Mouse (Mus musculus) MEL (cell line): ENCODE data around the gene Sel1l. TPM values are rescaled to one million over a fixed set of nuclear protein-coding genes. Genes with fewer than 3 reads are reported as not detected.

Experiments
- DNase-seq: peaks from one replicate; pipeline ENCODE4 v3.0.0; 2011; ENCODE audit warnings: low read depth, low spot score
- H3K27ac ChIP-seq: 2 replicates; pipeline ENCODE4 v1.5.1; 2012; ENCODE audit warnings: low read depth, mild to moderate bottlenecking, control low read depth, low read length, moderate library complexity; ENCODE audit not compliant: control insufficient read depth
- H3K27me3 ChIP-seq, 2 experiments: fragments of 150-350 bp in 1 of 2; sonication (generic) in 1 of 2; 2 replicates each; pipeline ENCODE4 v1.6.1; 2012; ENCODE audit warnings: low read length in 2 of 2, mild to moderate bottlenecking in 2 of 2, improper control_type of control experiment in 1 of 2, moderate library complexity in 1 of 2; ENCODE audit not compliant: insufficient read depth in 2 of 2, control insufficient read depth in 1 of 2
- H3K36me3 ChIP-seq, 2 experiments: 2 replicates each; pipeline ENCODE4 v1.6.1; 2012 to 2014; ENCODE audit warnings: low read length in 2 of 2, improper control_type of control experiment in 1 of 2, inconsistent platforms in 1 of 2, mild to moderate bottlenecking in 1 of 2; ENCODE audit not compliant: insufficient read depth in 2 of 2, control insufficient read depth in 1 of 2
- H3K4me1 ChIP-seq, 2 experiments: fragments of 150-350 bp in 1 of 2; sonication (generic) in 1 of 2; 2 replicates each; pipeline ENCODE4 v1.6.1; 2012; ENCODE audit warnings: low read length in 2 of 2, improper control_type of control experiment in 1 of 2, mild to moderate bottlenecking in 1 of 2; ENCODE audit not compliant: insufficient read depth in 2 of 2, control insufficient read depth in 1 of 2
- H3K4me3 ChIP-seq, 2 experiments: fragments of 150-350 bp in 1 of 2; sonication (generic) in 1 of 2; 2 replicates each; pipeline ENCODE4 v1.5.1; 2012; ENCODE audit warnings: low read depth in 2 of 2, low read length in 2 of 2, mild to moderate bottlenecking in 2 of 2, moderate library complexity in 2 of 2, control low read depth in 1 of 2, improper control_type of control experiment in 1 of 2; ENCODE audit not compliant: control insufficient read depth in 1 of 2, insufficient read depth in 1 of 2
- H3K79me2 ChIP-seq: 2 replicates; pipeline ENCODE4 v1.6.1; 2012; ENCODE audit warnings: mild to moderate bottlenecking, low read length, moderate library complexity; ENCODE audit not compliant: control insufficient read depth, poor library complexity, insufficient read depth
- H3K9ac ChIP-seq: 2 replicates; pipeline ENCODE4 v1.6.1; 2012; ENCODE audit warnings: low read depth, mild to moderate bottlenecking, control low read depth, low read length, moderate library complexity; ENCODE audit not compliant: control insufficient read depth, poor library complexity, severe bottlenecking
- H3K9me3 ChIP-seq: fragments of 150-350 bp; sonication (generic); replicated peaks from 2 replicates; pipeline ENCODE4 v1.6.1; 2012; ENCODE audit warnings: mild to moderate bottlenecking, low read length, improper control_type of control experiment, moderate library complexity; ENCODE audit not compliant: insufficient read depth
- BHLHE40 ChIP-seq: IDR thresholded peaks from 2 replicates; pipeline ENCODE4 v1.6.1; 2012; ENCODE audit warnings: low read depth, mild to moderate bottlenecking, inconsistent platforms, low read length, improper control_type of control experiment, borderline replicate concordance
- CHD2 ChIP-seq: IDR thresholded peaks from 2 replicates; pipeline ENCODE4 v1.6.1; 2011; ENCODE audit warnings: low read length, improper control_type of control experiment
- EP300 ChIP-seq, 2 experiments: IDR thresholded peaks; 2 replicates each; pipeline ENCODE4 v1.6.1; 2011; ENCODE audit warnings: improper control_type of control experiment in 2 of 2, low read length in 2 of 2, low read depth in 1 of 2, mild to moderate bottlenecking in 1 of 2
- ETS1 ChIP-seq: IDR thresholded peaks from 2 replicates; pipeline ENCODE4 v1.6.1; 2012; ENCODE audit warnings: low read depth, mild to moderate bottlenecking, inconsistent platforms, low read length, improper control_type of control experiment, moderate library complexity
- GABPA ChIP-seq: IDR thresholded peaks from 2 replicates; pipeline ENCODE4 v1.6.1; 2012; ENCODE audit warnings: low read depth, mild to moderate bottlenecking, inconsistent platforms, low read length, improper control_type of control experiment, moderate library complexity
- HCFC1 ChIP-seq: IDR thresholded peaks from 2 replicates; pipeline ENCODE4 v1.6.1; 2012; ENCODE audit warnings: low read depth, mild to moderate bottlenecking, inconsistent platforms, low read length, improper control_type of control experiment, moderate library complexity
- JUND ChIP-seq: IDR thresholded peaks from 2 replicates; pipeline ENCODE4 v1.6.1; 2011; ENCODE audit warnings: low read depth, mild to moderate bottlenecking, improper control_type of control experiment, low read length
- MEF2A ChIP-seq: IDR thresholded peaks from 2 replicates; pipeline ENCODE4 v1.6.1; 2014; ENCODE audit warnings: low read depth, mild to moderate bottlenecking, inconsistent platforms, low read length, improper control_type of control experiment; ENCODE audit not compliant: poor library complexity, insufficient replicate concordance, severe bottlenecking; ENCODE audit errors: extremely low read depth
- NRF1 ChIP-seq: IDR thresholded peaks from 2 replicates; pipeline ENCODE4 v1.6.1; 2014; ENCODE audit warnings: low read depth, mild to moderate bottlenecking, inconsistent platforms, low read length, improper control_type of control experiment, moderate library complexity; ENCODE audit not compliant: poor library complexity, insufficient read depth, severe bottlenecking
- POLR2A ChIP-seq, 2 experiments: IDR thresholded peaks; 2 replicates each; pipeline ENCODE4 v1.6.1; 2011 to 2012; ENCODE audit warnings: low read length in 2 of 2, mild to moderate bottlenecking in 2 of 2, control low read depth in 1 of 2, improper control_type of control experiment in 1 of 2, low read depth in 1 of 2, moderate library complexity in 1 of 2; ENCODE audit not compliant: control insufficient read depth in 1 of 2, insufficient read depth in 1 of 2, poor library complexity in 1 of 2
- POLR2AphosphoS2 ChIP-seq: IDR thresholded peaks from 2 replicates; pipeline ENCODE4 v1.6.1; 2011; ENCODE audit warnings: low read length, improper control_type of control experiment
- SIN3A ChIP-seq: IDR thresholded peaks from 2 replicates; pipeline ENCODE4 v1.6.1; 2012; ENCODE audit warnings: low read length, improper control_type of control experiment, inconsistent platforms
- SMC3 ChIP-seq: IDR thresholded peaks from 2 replicates; pipeline ENCODE4 v1.6.1; 2011; ENCODE audit warnings: low read depth, low read length, improper control_type of control experiment
- USF1 ChIP-seq: IDR thresholded peaks from 2 replicates; pipeline ENCODE4 v1.6.1; 2014; ENCODE audit warnings: low read depth, mild to moderate bottlenecking, inconsistent platforms, low read length, improper control_type of control experiment, moderate library complexity
- USF2 ChIP-seq, 2 experiments: IDR thresholded peaks; 2 replicates each; pipeline ENCODE4 v1.6.1; 2011 to 2012; ENCODE audit warnings: improper control_type of control experiment in 2 of 2, low read length in 2 of 2, borderline replicate concordance in 1 of 2, inconsistent platforms in 1 of 2, low read depth in 1 of 2, mild to moderate bottlenecking in 1 of 2; ENCODE audit not compliant: insufficient read depth in 1 of 2
- ZC3H11A ChIP-seq: IDR thresholded peaks from 2 replicates; pipeline ENCODE4 v1.6.1; 2012; ENCODE audit warnings: low read depth, mild to moderate bottlenecking, inconsistent platforms, low read length, improper control_type of control experiment
- ZKSCAN1 ChIP-seq: IDR thresholded peaks from 2 replicates; pipeline ENCODE4 v1.6.1; 2012; ENCODE audit warnings: low read depth, mild to moderate bottlenecking, inconsistent platforms, low read length, improper control_type of control experiment, moderate library complexity
- polyA plus RNA-seq, 2 experiments: library from polyadenylated mRNA; stranded (reverse) in 1 of 2; unstranded in 1 of 2; fragments of >175 nt in 1 of 2; fragments of >200 nt in 1 of 2; gene quantifications; 2 replicates each; pipeline versions ENCODE4 v1.2.1 to v1.2.4; 2012; ENCODE audit warnings: low replicate concordance in 2 of 2, low read depth in 1 of 2; ENCODE audit not compliant: insufficient read length in 2 of 2, insufficient read depth in 1 of 2, missing spikeins in 1 of 2
- total RNA-seq: library from RNA; depleted of rRNA; stranded (reverse); fragments of 300-350 nt; gene quantifications from 2 replicates; pipeline ENCODE4 v1.2.3, GENCODE M21; 2012

The Sel1l gene
- total and polyA plus RNA-seq, 3 experiments: 32.0 to 299 (median 35.6) TPM

DNA sequence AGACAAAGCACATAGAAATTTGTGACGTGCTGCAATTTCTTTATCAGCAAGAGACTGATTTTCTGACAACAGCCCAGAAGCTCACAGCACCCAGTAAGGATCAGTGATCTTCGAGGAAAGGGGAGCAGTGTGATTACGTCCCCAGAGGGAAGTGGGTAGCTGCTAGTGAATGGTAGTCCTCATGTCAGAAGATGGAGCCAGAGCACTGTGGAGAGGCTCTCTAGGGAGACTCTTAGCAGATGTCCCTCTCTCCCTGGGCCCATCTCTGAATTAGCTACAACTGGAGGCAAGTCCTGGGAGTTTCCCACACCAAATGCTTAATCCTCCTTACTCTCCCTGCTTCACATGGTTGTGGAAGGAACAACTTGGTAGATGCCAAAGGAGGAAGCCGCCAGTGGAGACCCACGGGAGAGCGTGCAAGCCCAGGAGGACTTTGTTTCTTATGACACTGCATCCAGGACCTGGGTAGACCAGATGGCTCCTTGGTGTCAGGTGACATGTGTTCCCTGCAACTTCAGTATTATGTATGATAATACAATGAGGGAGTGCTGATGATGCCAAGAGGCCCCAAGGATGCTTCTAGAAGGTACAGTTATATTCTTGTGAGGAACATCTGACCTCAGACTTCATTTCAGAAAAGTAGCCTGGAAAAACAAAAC lies 50.1 kb downstream of the Sel1l start:
- Histone ChIP-seq H3K4me1 (peaks cover 5 to 19% of the 10 kb centered on the region in 2 experiments; a peak in 3 of 4 replicates), H3K36me3 (peaks cover 0 to 12% of the 10 kb centered on the region in 2 experiments; a peak in 2 of 4 replicates), H3K27me3 (no peaks in the 10 kb centered on the region), H3K27ac (no peak overlapping the region), H3K4me3 (peak overlapping the region in 1 of 2 experiments; percentile 60; a peak in 2 of 4 replicates), H3K79me2 (no peaks in the 10 kb centered on the region), H3K9ac (peak overlapping the region; percentile 44; the same call in 1 of the 2 replicates), H3K9me3 (no peaks in the 10 kb centered on the region)
- no peak for TF ChIP-seq BHLHE40
- TF ChIP-seq USF1: peak; percentile 52; the same call in 1 of the 2 replicates
- no peak for TF ChIP-seq USF2 (IDR thresholded peaks at IDR 0.05; ENCODE audit: borderline replicate concordance in 1 of 2, insufficient read depth in 1 of 2, low read depth in 1 of 2, low read length in 2 of 2)
- no peak for TF ChIP-seq MEF2A
- TF ChIP-seq HCFC1: no peak
- DNase-seq: peak; percentile 56

DNA sequence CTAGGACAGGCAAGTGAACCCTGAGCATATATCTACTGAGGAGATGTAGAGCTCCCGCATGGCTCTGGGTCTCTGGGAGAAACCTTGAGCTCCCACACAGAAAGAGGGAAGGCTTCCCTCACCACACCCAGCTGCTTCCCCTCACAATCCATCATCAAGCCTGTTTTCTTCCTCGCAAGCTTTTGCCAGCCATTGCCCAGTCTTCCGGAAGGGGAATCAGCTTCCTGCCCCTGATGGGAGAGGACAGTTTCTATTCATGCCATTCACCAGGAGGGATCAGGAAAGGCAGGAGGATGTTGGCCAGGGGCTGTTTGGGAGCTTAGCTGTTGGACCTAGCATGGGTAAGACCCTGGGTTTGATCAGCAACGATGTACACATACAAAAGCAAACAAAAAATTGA lies 52.2 kb downstream of the Sel1l start:
- peaks cover 5 to 19% of the 10 kb centered on the region in 2 experiments; a peak in 3 of 4 replicates for H3K4me1 ChIP-seq

DNA sequence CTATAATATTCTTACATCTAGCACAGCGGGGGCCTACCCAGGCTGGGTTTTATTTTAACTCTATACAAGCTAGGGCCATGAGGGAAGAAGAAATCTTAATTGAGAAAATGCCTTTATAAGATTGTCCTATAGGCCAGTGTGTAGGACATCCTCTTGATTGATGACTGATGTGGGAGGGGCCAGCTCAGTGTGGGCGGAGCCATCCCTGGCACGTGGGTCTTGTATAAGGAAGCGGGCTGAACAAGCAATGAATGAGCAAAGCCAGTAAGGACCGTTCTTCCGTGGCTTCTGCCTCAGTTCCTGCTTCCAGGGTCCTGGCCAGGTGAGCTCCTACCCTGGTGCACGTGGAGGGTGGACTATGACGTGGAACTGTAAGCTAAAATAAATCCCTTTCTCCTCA lies 55.7 kb downstream of the Sel1l start:
- Histone ChIP-seq H3K27me3 (no peaks in the 10 kb centered on the region), H3K27ac (no peak overlapping the region), H3K79me2 (no peaks in the 10 kb centered on the region), H3K4me3 (no peak overlapping the region), H3K36me3 (no peaks in the 10 kb centered on the region), H3K9me3 (no peaks in the 10 kb centered on the region), H3K4me1 (peaks cover 0 to 4% of the 10 kb centered on the region in 2 experiments; a peak in 2 of 4 replicates), H3K9ac (no peak overlapping the region)
- peak; percentile 14 for DNase-seq
- TF ChIP-seq CHD2: no peak
- TF ChIP-seq USF2 (IDR thresholded peaks at IDR 0.05; ENCODE audit: borderline replicate concordance in 1 of 2, insufficient read depth in 1 of 2, low read depth in 1 of 2, low read length in 2 of 2): no peak
- TF ChIP-seq EP300 (IDR thresholded peaks at IDR 0.05; ENCODE audit: low read depth in 1 of 2, low read length in 2 of 2): no peak
- no peak for TF ChIP-seq SMC3
- no peak for TF ChIP-seq GABPA
- no peak for TF ChIP-seq NRF1
- no peak for TF ChIP-seq POLR2AphosphoS2

More for the DNA sequence above, 52.2 kb downstream of the Sel1l start:
- Histone ChIP-seq H3K9ac (no peak overlapping the region), H3K27ac (no peak overlapping the region), H3K27me3 (no peaks in the 10 kb centered on the region), H3K79me2 (no peaks in the 10 kb centered on the region), H3K9me3 (no peaks in the 10 kb centered on the region), H3K4me3 (no peak overlapping the region), H3K36me3 (peaks cover 0 to 12% of the 10 kb centered on the region in 2 experiments; a peak in 2 of 4 replicates)
- no peak for TF ChIP-seq SIN3A
- no peak for TF ChIP-seq EP300 (IDR thresholded peaks at IDR 0.05; ENCODE audit: low read depth in 1 of 2, low read length in 2 of 2)
- TF ChIP-seq SMC3: no peak
- TF ChIP-seq POLR2A (IDR thresholded peaks at IDR 0.05; ENCODE audit: control insufficient read depth in 1 of 2, insufficient read depth in 1 of 2, low read depth in 1 of 2, low read length in 2 of 2, poor library complexity in 1 of 2): no peak
- no peak for TF ChIP-seq JUND
- TF ChIP-seq BHLHE40: no peak
- no peak for TF ChIP-seq ETS1
- no peak for TF ChIP-seq ZC3H11A
- TF ChIP-seq CHD2: no peak
- no peak for TF ChIP-seq ZKSCAN1
- no peak for TF ChIP-seq NRF1
- no peak for TF ChIP-seq MEF2A
- no peak for DNase-seq
